22 mouse cellular contexts compared by ENCODE assay signal in the genomic region with DNA sequence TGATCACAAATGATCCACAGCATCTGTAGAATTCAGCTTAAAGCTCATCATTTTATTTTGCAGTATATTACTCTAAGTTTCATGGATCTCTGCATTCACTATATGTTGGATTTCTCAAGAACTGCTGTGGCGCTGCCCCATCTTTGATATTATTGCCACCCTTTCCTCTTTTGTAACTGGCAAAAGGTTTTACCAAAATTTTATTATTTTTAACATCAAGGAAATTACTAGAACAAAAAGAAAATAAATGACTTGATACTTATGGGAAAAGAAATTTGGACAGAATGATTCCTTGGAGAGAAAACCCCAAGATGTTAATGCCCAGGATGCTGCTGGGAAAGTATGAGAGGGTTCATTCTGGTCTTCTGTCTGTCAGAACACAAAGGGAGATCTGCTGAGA. TPM values are rescaled to one million over a fixed set of nuclear protein-coding genes. Genes with fewer than 3 reads are reported as not detected.
"Had no signal": no experiment of that assay in that cellular context is flagged by ENCODE, and none has a peak within 500 bp of the region (broad histone marks: within the 10 kb centered on the region; RNA-seq: fewer than 3 reads in every experiment).

TSS of gene Olfr109 (plus strand) at position 301 of the 400 bp plus-strand sequence.

- DNase-seq: left cerebral cortex, postnatal 4 days; liver; liver, embryonic 13.5 days; liver, postnatal 0 days; lung, adult 18-20 months; lung, adult 2 months; lung, embryonic 14.5 days; lung, postnatal 10 days; lung, postnatal 14 days; lung, postnatal 36 days; lung, postnatal 4 days; midbrain, embryonic 14.5 days had no signal

RNA-seq across cellular contexts. Expression of gene Olfr109, which starts in this region (rescaled TPM):
- total RNA-seq: left cerebral cortex, postnatal 10 days; left cerebral cortex, postnatal 14 days; left cerebral cortex, postnatal 25 days; left cerebral cortex, postnatal 36 days; left cerebral cortex, postnatal 4 days; liver, adult 2 months; megakaryocyte progenitor cell, adult 5-6 weeks; megakaryocyte, adult 5-6 weeks; megakaryocyte-erythroid progenitor cell, adult 5-6 weeks; midbrain, postnatal 0 days; monocyte, adult 5-6 weeks had no signal
